Mouse (Mus musculus): ENCODE data around the gene Foxa3. TPM values are rescaled to one million over a fixed set of nuclear protein-coding genes. Genes with fewer than 3 reads are reported as not detected.
"Not testable (repeated sequence)": the region's sequence is repeated elsewhere in the genome, so short reads cannot be mapped to it uniquely, and the experiment has no call there.

Foxa3 gene
- polyA plus RNA-seq (2012; rRNA removed), result not detected in 2 replicates

GRCm38 (mm10) chr7:19023357-19023814, at the start of gene Foxa3:
Gene Foxa3 (minus strand): TSS chr7:19023538.
- TF ChIP-seq CTCF (IDR thresholded peaks at IDR 0.05; ENCODE audit: borderline replicate concordance, extremely low read depth, insufficient read depth, insufficient read length) (no peak), POLR2A (IDR thresholded peaks at IDR 0.05; ENCODE audit: borderline replicate concordance, extremely low read depth, insufficient read depth, insufficient read length, poor library complexity, severe bottlenecking) (no peak)
- no peak for DNase-seq (ENCODE audit: low read depth)

- not testable (repeated sequence) for DNase-seq (ENCODE audit: low read depth)
Observed at GRCm38 (mm10) chr7:19071024-19071423, 47.7 kb upstream of the Foxa3 start.

GRCm38 (mm10) chr7:19069500-19069899, 46.2 kb upstream of the Foxa3 start:
- no peak for DNase-seq (ENCODE audit: low read depth)
- TF ChIP-seq CTCF (IDR thresholded peaks at IDR 0.05; ENCODE audit: borderline replicate concordance, extremely low read depth, insufficient read depth, insufficient read length) (peak; percentile 53; the same call in 1 of the 2 replicates), POLR2A (IDR thresholded peaks at IDR 0.05; ENCODE audit: borderline replicate concordance, extremely low read depth, insufficient read depth, insufficient read length, poor library complexity, severe bottlenecking) (no peak)

GRCm38 (mm10) chr7:19068707-19069106, 45.4 kb upstream of the Foxa3 start:
- no peak for TF ChIP-seq POLR2A (IDR thresholded peaks at IDR 0.05; ENCODE audit: borderline replicate concordance, extremely low read depth, insufficient read depth, insufficient read length, poor library complexity, severe bottlenecking)
- peak; percentile 85; the same call in 1 of the 2 replicates for TF ChIP-seq CTCF (IDR thresholded peaks at IDR 0.05; ENCODE audit: borderline replicate concordance, extremely low read depth, insufficient read depth, insufficient read length)

GRCm38 (mm10) chr7:19067935-19068334, 44.6 kb upstream of the Foxa3 start:
- no peak for DNase-seq (ENCODE audit: low read depth)
- TF ChIP-seq POLR2A (IDR thresholded peaks at IDR 0.05; ENCODE audit: borderline replicate concordance, extremely low read depth, insufficient read depth, insufficient read length, poor library complexity, severe bottlenecking), result no peak
- TF ChIP-seq CTCF (IDR thresholded peaks at IDR 0.05; ENCODE audit: borderline replicate concordance, extremely low read depth, insufficient read depth, insufficient read length), result no peak

More at GRCm38 (mm10) chr7:19068707-19069106, 45.4 kb upstream of the Foxa3 start:
- DNase-seq (ENCODE audit: low read depth), result peak; percentile 79

GRCm38 (mm10) chr7:19067063-19067462, 43.7 kb upstream of the Foxa3 start:
- TF ChIP-seq POLR2A (IDR thresholded peaks at IDR 0.05; ENCODE audit: borderline replicate concordance, extremely low read depth, insufficient read depth, insufficient read length, poor library complexity, severe bottlenecking) (no peak), CTCF (IDR thresholded peaks at IDR 0.05; ENCODE audit: borderline replicate concordance, extremely low read depth, insufficient read depth, insufficient read length) (no peak)
- DNase-seq (ENCODE audit: low read depth), result no peak

- no peak for DNase-seq (ENCODE audit: low read depth)
- TF ChIP-seq POLR2A (IDR thresholded peaks at IDR 0.05; ENCODE audit: borderline replicate concordance, extremely low read depth, insufficient read depth, insufficient read length, poor library complexity, severe bottlenecking) (no peak), CTCF (IDR thresholded peaks at IDR 0.05; ENCODE audit: borderline replicate concordance, extremely low read depth, insufficient read depth, insufficient read length) (no peak)
Observed at GRCm38 (mm10) chr7:19065896-19066295, 42.6 kb upstream of the Foxa3 start.

- TF ChIP-seq POLR2A (IDR thresholded peaks at IDR 0.05; ENCODE audit: borderline replicate concordance, extremely low read depth, insufficient read depth, insufficient read length, poor library complexity, severe bottlenecking), result no peak
- TF ChIP-seq CTCF (IDR thresholded peaks at IDR 0.05; ENCODE audit: borderline replicate concordance, extremely low read depth, insufficient read depth, insufficient read length), result no peak
- DNase-seq (ENCODE audit: low read depth), result no peak
Observed at GRCm38 (mm10) chr7:19057405-19057804, 34.1 kb upstream of the Foxa3 start.

- TF ChIP-seq POLR2A (IDR thresholded peaks at IDR 0.05; ENCODE audit: borderline replicate concordance, extremely low read depth, insufficient read depth, insufficient read length, poor library complexity, severe bottlenecking), result no peak
- TF ChIP-seq CTCF (IDR thresholded peaks at IDR 0.05; ENCODE audit: borderline replicate concordance, extremely low read depth, insufficient read depth, insufficient read length), result no peak
- DNase-seq (ENCODE audit: low read depth), result no peak
Observed at GRCm38 (mm10) chr7:19055108-19055507, 31.8 kb upstream of the Foxa3 start.

GRCm38 (mm10) chr7:19054777-19055076, 31.4 kb upstream of the Foxa3 start:
- TF ChIP-seq POLR2A (IDR thresholded peaks at IDR 0.05; ENCODE audit: borderline replicate concordance, extremely low read depth, insufficient read depth, insufficient read length, poor library complexity, severe bottlenecking) (no peak), CTCF (IDR thresholded peaks at IDR 0.05; ENCODE audit: borderline replicate concordance, extremely low read depth, insufficient read depth, insufficient read length) (no peak)
- no peak for DNase-seq (ENCODE audit: low read depth)

GRCm38 (mm10) chr7:19054047-19054776, 30.9 kb upstream of the Foxa3 start, which contains the start of gene Rsph6a:
Gene Rsph6a (plus strand): TSS chr7:19054690.
- peak; percentile 84 for DNase-seq (ENCODE audit: low read depth)
- TF ChIP-seq CTCF (IDR thresholded peaks at IDR 0.05; ENCODE audit: borderline replicate concordance, extremely low read depth, insufficient read depth, insufficient read length), result peak; percentile 79
- no peak for TF ChIP-seq POLR2A (IDR thresholded peaks at IDR 0.05; ENCODE audit: borderline replicate concordance, extremely low read depth, insufficient read depth, insufficient read length, poor library complexity, severe bottlenecking)

GRCm38 (mm10) chr7:19053136-19053532, 29.8 kb upstream of the Foxa3 start:
- DNase-seq (ENCODE audit: low read depth), result no peak
- TF ChIP-seq POLR2A (IDR thresholded peaks at IDR 0.05; ENCODE audit: borderline replicate concordance, extremely low read depth, insufficient read depth, insufficient read length, poor library complexity, severe bottlenecking), result no peak
- no peak for TF ChIP-seq CTCF (IDR thresholded peaks at IDR 0.05; ENCODE audit: borderline replicate concordance, extremely low read depth, insufficient read depth, insufficient read length)

All from brain, embryonic 14.5 days (tissue).